Mouse (Mus musculus): ENCODE data around the gene Zfp78. TPM values are rescaled to one million over a fixed set of nuclear protein-coding genes. Genes with fewer than 3 reads are reported as not detected.
"Not testable (repeated sequence)": the region's sequence is repeated elsewhere in the genome, so short reads cannot be mapped to it uniquely, and the experiment has no call there.

Zfp78 gene
- 1 to 10 TPM; 5.2 to 5.8 TPM for total RNA-seq (2021)
- long read RNA-seq, partial matches to known transcripts: 1 of 7 reads
- long read RNA-seq, other reads (novel, unspliced or antisense): 3 of 7 reads

DNA sequence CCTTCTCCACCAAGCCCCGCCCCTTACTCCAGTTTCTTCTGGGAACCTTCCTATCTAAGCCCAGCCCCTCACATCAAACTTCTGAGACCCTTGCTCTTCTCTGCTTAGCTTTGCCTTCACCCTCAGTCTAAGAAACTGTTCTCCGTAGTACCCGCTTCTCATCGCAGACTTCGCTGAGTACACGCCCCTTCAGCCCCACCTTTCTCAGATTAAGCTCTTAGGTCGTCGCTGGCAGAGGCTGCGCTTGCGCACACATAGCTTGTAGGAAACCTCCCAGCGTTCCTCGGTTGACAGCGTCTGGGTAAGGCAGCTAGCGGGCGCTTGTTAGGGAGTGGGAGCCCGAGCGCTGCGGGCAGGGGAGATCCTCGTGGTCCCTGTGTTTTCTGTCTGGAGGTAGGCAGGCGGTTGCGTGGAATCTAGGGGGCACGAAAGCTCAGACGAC, at the start of gene Zfp78:
Gene Zfp78, plus strand, starts transcription at position 234 of the 442 bp plus-strand sequence.
- peak in 1 of 2 experiments; percentile 92 for DNase-seq (ENCODE audit: low spot score in 2 of 2)

DNA sequence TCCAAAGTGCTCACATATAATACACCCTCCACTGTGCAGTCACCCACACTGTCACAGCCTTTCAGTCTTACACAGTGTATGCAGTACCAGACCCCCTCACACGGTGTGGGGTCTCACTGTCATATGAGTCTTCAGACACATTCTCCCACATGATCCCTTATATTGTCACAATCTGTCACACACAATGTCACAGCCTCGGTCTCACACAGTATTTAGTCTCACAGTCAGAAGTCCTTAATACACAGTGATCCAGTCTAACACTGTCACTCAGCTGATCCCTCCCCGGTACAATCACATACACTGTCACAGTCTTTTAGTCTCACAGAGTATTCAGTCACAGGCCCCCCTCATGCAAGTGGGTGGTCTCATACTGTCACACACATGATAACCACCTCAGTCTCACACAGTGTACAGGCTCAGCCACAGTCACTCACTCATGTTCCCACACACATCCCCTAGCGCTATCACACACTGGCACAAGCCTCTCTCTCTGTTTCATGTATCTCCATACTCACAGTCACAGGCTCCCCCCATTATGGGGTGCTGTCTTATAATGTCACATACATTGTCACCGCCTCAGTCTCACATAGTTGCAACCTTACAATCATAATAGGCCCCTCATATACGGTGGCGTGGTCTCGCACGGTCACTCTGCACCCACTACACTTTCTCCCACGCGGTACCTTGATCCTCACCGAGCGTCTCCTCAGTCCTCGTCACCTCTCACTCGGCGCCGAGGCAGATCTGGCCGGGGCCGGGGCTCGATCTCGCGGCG, 32.4 kb upstream of the Zfp78 start:
- DNase-seq (ENCODE audit: low spot score in 2 of 2): peak; percentile 51 to 53

GRCm38 (mm10) chr7:6331233-6331956, 31.7 kb upstream of the Zfp78 start, which contains the start of gene Zfp583:
Gene Zfp583, minus strand, starts transcription at chr7:6331285.
- peak; percentile 86 to 87 for DNase-seq (ENCODE audit: low spot score in 2 of 2)

- no peak for DNase-seq (ENCODE audit: low spot score in 2 of 2)
Measured at GRCm38 (mm10) chr7:6339865-6340264, 23.2 kb upstream of the Zfp78 start.

- peak; percentile 74 to 80 for DNase-seq (ENCODE audit: low spot score in 2 of 2)
Measured at GRCm38 (mm10) chr7:6343501-6344071, 19.5 kb upstream of the Zfp78 start, which contains the start of gene Gm3854. Gene Gm3854, plus strand, starts transcription at chr7:6343759.

- DNase-seq (ENCODE audit: low spot score in 2 of 2): no peak
Measured at GRCm38 (mm10) chr7:6344124-6344523, 19.0 kb upstream of the Zfp78 start.

DNA sequence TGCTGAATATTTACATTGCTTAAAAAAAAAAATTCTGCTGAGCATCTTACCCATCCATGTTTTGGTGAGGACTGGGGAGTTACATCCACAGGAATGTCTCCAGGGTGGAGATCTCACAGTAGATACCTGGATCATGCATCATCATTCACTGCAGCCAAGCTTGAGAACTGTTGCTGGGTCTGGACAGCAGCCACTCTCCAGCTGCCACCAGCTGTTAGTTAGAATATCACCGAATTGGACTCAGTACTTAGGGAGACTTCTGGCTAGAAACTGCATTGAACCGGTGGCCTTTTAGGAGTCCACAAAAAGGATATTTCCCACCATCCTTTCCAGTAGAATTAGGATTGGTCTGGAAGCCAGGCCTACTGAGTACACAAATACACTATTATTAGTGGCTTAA, 5.0 kb upstream of the Zfp78 start:
- DNase-seq (ENCODE audit: low spot score in 2 of 2): no peak

DNA sequence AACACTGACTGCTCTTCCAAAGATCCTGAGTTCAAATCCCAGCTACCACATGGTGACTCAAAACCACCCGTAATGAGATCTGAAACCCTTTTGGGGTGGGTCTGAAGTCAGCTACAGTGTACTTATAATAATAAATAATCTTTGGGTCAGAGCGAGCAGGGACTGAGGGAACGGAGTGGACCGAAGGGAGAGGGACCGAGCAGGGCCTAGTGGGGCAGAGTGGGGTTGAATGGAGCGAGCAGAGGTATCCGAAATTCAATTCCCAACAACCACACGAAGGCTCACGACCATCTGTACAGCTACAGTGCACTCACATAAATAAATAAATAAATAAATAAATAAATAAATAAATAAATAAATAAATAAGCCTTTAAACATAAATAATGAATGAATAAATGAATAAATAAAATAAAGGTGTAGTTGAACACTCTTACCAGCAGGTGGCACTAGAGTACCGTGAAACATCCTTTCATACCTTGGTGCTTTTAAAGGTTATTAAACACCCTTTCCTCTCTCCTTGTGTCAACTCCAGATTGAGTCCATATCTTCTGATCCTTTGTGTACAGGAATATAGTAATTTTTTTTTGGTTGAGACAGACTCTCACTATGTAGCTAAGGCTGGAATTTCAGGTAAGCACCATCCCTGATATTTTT, 4.0 kb upstream of the Zfp78 start:
- no peak for DNase-seq (ENCODE audit: low spot score in 2 of 2)

GRCm38 (mm10) chr7:6360477-6361060, 2.5 kb upstream of the Zfp78 start:
- DNase-seq (ENCODE audit: low spot score in 2 of 2): no peak

GRCm38 (mm10) chr7:6361756-6362155, 1.3 kb upstream of the Zfp78 start:
- no peak for DNase-seq (ENCODE audit: low spot score in 2 of 2)

DNA sequence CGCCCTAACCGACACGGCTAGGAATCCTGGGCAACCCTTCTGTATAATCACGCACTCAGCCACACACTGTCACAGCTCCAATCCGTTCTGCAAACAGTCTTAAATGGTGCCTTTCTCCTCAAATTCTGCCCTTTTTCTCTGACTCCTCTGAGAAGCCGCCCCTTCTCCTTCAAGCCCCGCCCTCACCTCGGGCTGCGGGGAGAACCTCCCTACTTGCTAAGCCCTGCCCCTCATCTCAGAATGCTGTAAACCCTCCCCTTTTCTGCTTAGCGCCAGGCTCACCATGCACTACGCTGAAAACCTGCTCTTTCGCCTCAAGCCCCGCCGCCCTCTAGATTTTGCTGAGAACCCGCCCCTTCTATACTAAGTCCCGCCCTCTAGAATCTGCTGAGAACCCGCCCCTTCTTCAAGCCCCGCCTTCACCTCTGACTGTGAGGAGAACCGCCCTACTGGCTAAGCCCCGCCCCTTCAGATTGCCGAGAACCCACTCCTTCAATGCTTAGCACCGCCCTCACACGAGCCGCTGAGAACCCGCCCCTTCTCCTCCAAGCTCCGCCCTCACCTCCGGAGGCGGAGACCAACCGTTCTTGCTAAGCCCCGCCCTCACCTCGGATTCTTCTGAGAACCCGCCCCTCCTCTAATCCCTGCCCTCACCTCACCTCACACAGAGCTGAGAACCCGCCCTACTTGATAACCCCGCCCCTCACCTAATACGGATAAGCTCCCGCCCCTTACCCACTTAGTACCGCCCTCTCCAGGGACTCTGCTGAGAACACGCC, 623 bp upstream of the Zfp78 start:
- peak; percentile 97 to 98 for DNase-seq (ENCODE audit: low spot score in 2 of 2)

DNA sequence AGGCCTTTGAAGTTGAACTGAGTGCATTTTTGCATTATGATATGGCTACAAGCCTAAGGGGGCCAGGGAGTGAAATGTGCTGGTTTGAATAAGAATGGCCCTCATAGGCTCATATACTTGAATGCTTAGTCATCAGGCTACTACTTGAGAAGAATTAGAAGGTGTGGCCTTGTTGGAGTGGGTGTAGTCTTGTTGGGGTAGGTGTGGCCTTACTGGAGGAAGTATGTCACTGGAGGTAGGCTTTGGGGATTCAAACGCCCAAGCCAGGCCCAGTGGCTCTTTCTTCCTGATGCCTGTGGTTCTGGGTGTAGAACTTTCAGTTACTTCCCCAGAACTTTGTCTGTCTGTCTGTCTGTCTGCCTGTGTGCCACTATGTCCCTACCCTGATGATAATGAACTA, 1.7 kb downstream of the Zfp78 start:
- no peak for DNase-seq (ENCODE audit: low spot score in 2 of 2)

GRCm38 (mm10) chr7:6367185-6367584, 4.1 kb downstream of the Zfp78 start:
- no peak for DNase-seq (ENCODE audit: low spot score in 2 of 2)

- DNase-seq (ENCODE audit: low spot score in 2 of 2): not testable (repeated sequence)
Measured at GRCm38 (mm10) chr7:6368146-6368545, 5.1 kb downstream of the Zfp78 start.

DNA sequence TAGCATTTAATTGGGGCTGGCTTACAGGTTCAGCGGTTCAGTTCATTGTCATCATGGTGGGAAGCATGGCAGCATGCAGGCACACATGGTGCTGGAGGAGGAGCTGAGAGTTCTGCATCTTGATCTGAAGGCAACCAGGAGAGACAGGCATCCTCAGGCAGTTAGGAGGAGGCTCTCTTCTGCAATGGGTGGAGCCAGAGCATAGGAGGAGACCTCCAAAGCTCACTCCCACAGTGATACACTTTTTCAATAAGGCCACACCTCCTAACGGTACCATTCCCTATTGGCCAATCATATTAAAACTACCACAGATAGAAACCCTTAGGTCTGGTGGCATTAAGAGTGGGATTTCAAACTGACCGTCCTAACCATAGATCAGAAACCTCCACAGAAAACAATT, 6.4 kb downstream of the Zfp78 start:
- no peak for DNase-seq (ENCODE audit: low spot score in 2 of 2)

- DNase-seq (ENCODE audit: low spot score in 2 of 2): no peak
Measured at GRCm38 (mm10) chr7:6372993-6373392, 9.9 kb downstream of the Zfp78 start.

DNA sequence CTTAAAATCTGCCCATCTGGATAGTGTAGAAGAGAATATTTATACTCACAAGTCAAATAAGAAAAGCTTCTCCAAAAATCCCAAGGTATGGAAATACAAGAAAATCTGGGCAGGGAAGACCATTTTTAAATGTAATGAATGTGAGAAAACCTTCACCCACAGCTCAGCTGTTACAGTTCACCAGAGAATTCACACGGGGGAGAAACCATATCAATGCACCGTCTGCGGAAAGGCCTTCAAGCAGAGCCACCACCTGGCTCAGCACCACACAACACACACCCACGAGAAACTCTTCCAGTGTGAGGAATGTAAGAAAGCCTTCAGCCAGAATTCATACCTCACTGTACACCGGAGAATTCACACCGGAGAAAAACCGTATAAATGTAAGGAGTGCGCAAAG, 15.4 kb downstream of the Zfp78 start:
- no peak for DNase-seq (ENCODE audit: low spot score in 2 of 2)

- DNase-seq (ENCODE audit: low spot score in 2 of 2): no peak
Measured at GRCm38 (mm10) chr7:6381431-6381830, 18.4 kb downstream of the Zfp78 start.

- peak; percentile 91 to 93 for DNase-seq (ENCODE audit: low spot score in 2 of 2)
Measured at GRCm38 (mm10) chr7:6383044-6383455, 20.0 kb downstream of the Zfp78 start, which contains the start of gene Zfp28. Gene Zfp28, plus strand, starts transcription at chr7:6383295.

DNA sequence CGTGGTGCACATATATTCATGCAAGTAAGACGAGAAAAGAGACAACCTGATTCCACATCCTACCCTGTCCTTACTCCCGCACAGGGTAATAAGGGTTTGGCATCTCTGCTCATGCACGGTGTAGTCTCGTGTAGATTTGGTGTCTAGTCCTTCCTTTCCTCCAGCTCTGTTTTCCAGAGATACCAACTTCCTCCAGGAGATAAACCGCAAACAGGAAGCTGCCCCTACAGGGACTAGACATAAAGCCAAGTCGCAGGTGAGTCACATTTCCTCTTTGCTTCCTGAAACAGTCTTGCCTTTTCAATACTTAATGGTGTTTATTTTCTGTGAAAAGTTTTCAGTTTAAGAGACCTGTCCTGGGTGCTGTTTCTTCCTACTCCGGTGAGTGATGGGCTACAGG, 20.9 kb downstream of the Zfp78 start:
- no peak for DNase-seq (ENCODE audit: low spot score in 2 of 2)
